Mouse (Mus musculus): ENCODE data around the gene Lonrf2. TPM values are rescaled to one million over a fixed set of nuclear protein-coding genes. Genes with fewer than 3 reads are reported as not detected.

Lonrf2 gene
- polyA plus RNA-seq, 1 experiment from 2014 or later = 1.4 TPM

GRCm38 (mm10) chr1:38834899-38835298, 1.6 kb downstream of the Lonrf2 start:
- Histone ChIP-seq H3K9me3 (no peaks in the 10 kb centered on the region), H3K27ac (no peak overlapping the region), H3K4me2 (peak overlapping the region; percentile 99), H3K9ac (no peak overlapping the region), H3K36me3 (no peaks in the 10 kb centered on the region), H3K27me3 (replicated peaks) (peaks cover 17% of the 10 kb centered on the region), H3K4me1 (peaks cover 3% of the 10 kb centered on the region), H3K4me3 (replicated peaks) (peak overlapping the region; percentile 59; the same call in 1 of the 2 replicates)
- ATAC-seq (ENCODE audit: insufficient read depth, low FRiP score, low read depth) = no peak
- WGBS = 46% methylated on average over 3 of the region's 3 CpGs

- Histone ChIP-seq H3K9ac (no peak overlapping the region), H3K36me3 (no peaks in the 10 kb centered on the region), H3K9me3 (no peaks in the 10 kb centered on the region), H3K4me3 (replicated peaks) (no peak overlapping the region), H3K4me1 (no peaks in the 10 kb centered on the region), H3K27me3 (replicated peaks) (no peaks in the 10 kb centered on the region), H3K4me2 (no peak overlapping the region), H3K27ac (no peak overlapping the region)
- ATAC-seq (ENCODE audit: insufficient read depth, low FRiP score, low read depth) = no peak
- 80% methylated on average over 2 of the region's 2 CpGs for WGBS
Observed at GRCm38 (mm10) chr1:38824926-38825325, 11.6 kb downstream of the Lonrf2 start.

DNA sequence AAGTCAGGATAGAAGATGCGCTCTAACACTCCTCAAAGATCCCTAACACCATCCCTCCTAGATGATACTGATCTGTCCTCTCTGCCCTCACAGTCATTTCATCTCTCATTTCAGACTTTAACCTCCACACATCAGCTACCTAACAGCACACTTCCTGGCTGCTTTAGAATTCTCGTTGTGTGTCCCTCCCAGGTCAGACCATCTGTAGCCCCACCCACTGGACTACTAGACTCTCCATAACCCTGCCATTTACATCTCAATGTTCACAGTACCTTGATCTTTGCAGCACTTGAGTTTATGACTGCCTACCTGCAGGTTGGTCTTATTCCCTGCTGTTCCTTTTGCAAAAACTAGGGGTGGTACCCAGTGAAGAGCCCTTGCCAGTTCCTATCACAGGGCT, 12.7 kb downstream of the Lonrf2 start:
- H3K4me3 ChIP-seq (replicated peaks) = no peak overlapping the region
- H3K4me1 ChIP-seq = no peaks in the 10 kb centered on the region
- no peak for ATAC-seq (ENCODE audit: insufficient read depth, low FRiP score, low read depth)
- H3K27ac ChIP-seq = no peak overlapping the region
- H3K9ac ChIP-seq = no peak overlapping the region
- 74% methylated on average over 2 of the region's 2 CpGs for WGBS
- no peak overlapping the region for H3K4me2 ChIP-seq
- no peaks in the 10 kb centered on the region for H3K27me3 ChIP-seq (replicated peaks)
- no peaks in the 10 kb centered on the region for H3K9me3 ChIP-seq
- no peaks in the 10 kb centered on the region for H3K36me3 ChIP-seq

DNA sequence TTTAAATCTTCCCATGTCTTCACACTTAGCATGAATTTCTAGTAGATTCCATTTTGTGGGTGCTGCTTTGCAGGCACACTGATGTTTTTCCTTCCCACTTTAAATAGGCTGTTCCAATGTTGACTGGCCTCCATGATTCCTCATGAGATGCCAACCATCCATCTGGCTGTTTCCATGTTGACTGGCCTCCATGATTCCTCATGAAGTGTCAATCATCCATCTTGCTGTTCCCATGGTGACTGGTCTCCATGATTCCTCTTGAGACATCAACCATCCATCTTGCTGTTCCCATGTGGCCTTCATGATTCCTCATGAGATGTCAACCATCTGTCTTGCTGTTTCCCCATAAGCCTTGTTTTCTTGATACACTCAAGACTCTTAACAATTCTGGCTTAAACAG, 16.8 kb downstream of the Lonrf2 start:
- Histone ChIP-seq H3K4me1 (no peaks in the 10 kb centered on the region), H3K4me3 (replicated peaks) (no peak overlapping the region), H3K4me2 (no peak overlapping the region), H3K36me3 (no peaks in the 10 kb centered on the region), H3K27ac (no peak overlapping the region), H3K9ac (no peak overlapping the region), H3K27me3 (replicated peaks) (no peaks in the 10 kb centered on the region), H3K9me3 (no peaks in the 10 kb centered on the region)
- no peak for ATAC-seq (ENCODE audit: insufficient read depth, low FRiP score, low read depth)

DNA sequence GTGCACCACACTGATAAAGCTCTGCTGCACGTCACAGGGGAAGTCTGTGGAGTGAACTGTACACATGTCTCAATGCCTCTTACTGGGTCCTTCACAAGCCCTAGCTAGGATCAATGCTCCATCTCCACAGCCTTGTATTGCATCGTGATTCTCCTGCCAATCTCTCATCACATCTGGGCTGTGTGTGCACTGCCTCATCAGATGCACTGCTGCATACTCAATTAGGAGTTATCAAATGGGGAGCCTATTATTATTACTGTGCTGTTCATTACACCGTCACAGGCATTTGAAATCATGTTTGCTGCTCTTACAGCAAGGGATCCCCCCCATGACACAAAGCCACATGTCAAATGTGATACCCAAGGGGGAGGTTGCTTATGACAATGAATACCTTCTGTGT, 18.8 kb downstream of the Lonrf2 start:
- Histone ChIP-seq H3K9me3 (no peaks in the 10 kb centered on the region), H3K9ac (no peak overlapping the region), H3K27me3 (replicated peaks) (no peaks in the 10 kb centered on the region), H3K4me3 (replicated peaks) (no peak overlapping the region), H3K4me1 (no peaks in the 10 kb centered on the region), H3K4me2 (no peak overlapping the region), H3K27ac (no peak overlapping the region), H3K36me3 (no peaks in the 10 kb centered on the region)
- 84% methylated on average over 3 of the region's 3 CpGs for WGBS
- ATAC-seq (ENCODE audit: insufficient read depth, low FRiP score, low read depth) = no peak

DNA sequence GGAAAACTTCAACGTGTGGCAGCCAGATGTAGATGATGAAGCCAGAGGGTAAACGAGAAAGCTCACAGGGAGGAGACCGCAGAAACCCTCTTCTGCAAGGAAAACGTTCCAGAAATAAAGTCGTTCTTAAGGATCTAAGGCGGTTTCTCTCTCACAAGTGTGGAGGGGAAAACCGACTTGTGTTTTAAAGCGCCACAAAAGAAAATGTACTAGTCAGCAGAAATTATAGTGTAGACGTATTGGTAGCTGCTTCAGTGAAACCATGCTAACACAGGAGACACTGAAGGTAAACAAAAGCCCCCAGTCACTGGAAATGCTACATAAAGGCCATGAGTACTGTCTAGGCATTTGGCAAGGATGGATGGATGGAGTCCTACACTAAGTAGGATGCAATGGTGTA, 19.2 kb downstream of the Lonrf2 start:
- Histone ChIP-seq H3K4me3 (replicated peaks) (no peak overlapping the region), H3K27me3 (replicated peaks) (no peaks in the 10 kb centered on the region), H3K9ac (no peak overlapping the region), H3K9me3 (no peaks in the 10 kb centered on the region), H3K27ac (no peak overlapping the region), H3K4me1 (no peaks in the 10 kb centered on the region), H3K36me3 (no peaks in the 10 kb centered on the region), H3K4me2 (no peak overlapping the region)
- WGBS = 68% methylated on average over 9 of the region's 9 CpGs
- no peak for ATAC-seq (ENCODE audit: insufficient read depth, low FRiP score, low read depth)

DNA sequence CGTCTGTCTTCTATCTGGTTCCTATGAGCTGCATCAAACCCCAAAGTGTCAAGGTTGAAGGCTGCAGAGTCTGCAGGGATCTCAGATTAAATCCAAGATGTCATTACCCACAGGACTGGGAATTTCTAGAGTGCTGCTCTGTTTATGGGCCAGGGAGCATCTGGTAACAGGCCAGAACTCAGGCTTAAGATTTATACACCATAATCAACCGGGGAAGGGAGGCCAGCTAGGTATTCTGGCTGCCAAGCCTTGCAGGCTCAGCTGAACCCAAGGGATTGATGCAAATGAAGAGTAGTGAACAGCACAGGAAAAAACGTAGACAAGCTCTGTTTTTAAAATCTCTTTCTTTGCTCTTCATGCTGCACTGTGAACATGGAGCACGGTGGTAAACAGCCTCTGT, 20.2 kb downstream of the Lonrf2 start:
- H3K36me3 ChIP-seq = no peaks in the 10 kb centered on the region
- H3K27me3 ChIP-seq (replicated peaks) = no peaks in the 10 kb centered on the region
- 46% methylated on average over 4 of the region's 4 CpGs for WGBS
- no peak overlapping the region for H3K27ac ChIP-seq
- no peaks in the 10 kb centered on the region for H3K9me3 ChIP-seq
- no peak overlapping the region for H3K4me3 ChIP-seq (replicated peaks)
- no peak for ATAC-seq (ENCODE audit: insufficient read depth, low FRiP score, low read depth)
- H3K9ac ChIP-seq = no peak overlapping the region
- H3K4me1 ChIP-seq = no peaks in the 10 kb centered on the region
- no peak overlapping the region for H3K4me2 ChIP-seq

GRCm38 (mm10) chr1:38807121-38807520, 29.4 kb downstream of the Lonrf2 start:
- Histone ChIP-seq H3K27ac (no peak overlapping the region), H3K36me3 (no peaks in the 10 kb centered on the region), H3K4me1 (no peaks in the 10 kb centered on the region), H3K4me2 (no peak overlapping the region), H3K9me3 (no peaks in the 10 kb centered on the region), H3K27me3 (replicated peaks) (no peaks in the 10 kb centered on the region), H3K4me3 (replicated peaks) (no peak overlapping the region), H3K9ac (no peak overlapping the region)
- WGBS = 90% methylated on average over 4 of the region's 4 CpGs
- ATAC-seq (ENCODE audit: insufficient read depth, low FRiP score, low read depth) = no peak

DNA sequence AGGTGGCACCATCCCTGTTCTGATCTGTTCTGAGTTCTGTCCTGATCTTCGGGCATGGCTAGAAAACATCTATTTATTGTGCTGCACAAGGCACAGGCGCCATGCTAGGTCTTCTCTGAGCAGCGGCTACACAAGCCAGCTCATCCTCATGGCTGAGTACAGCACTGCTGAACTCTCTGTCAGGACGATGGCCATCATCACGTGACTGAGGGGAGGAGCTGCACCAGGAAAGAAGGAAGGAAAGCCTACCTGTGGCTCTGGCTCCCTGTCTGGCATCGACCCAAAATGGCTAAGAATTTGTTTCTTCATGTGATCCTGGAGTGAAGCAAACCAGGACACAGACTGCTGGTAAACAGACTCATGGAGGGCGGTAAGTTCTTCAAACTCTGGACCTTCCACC, 36.1 kb downstream of the Lonrf2 start:
- Histone ChIP-seq H3K27ac (no peak overlapping the region), H3K4me1 (no peaks in the 10 kb centered on the region), H3K9me3 (no peaks in the 10 kb centered on the region), H3K9ac (no peak overlapping the region), H3K4me2 (no peak overlapping the region), H3K4me3 (replicated peaks) (no peak overlapping the region), H3K36me3 (no peaks in the 10 kb centered on the region), H3K27me3 (replicated peaks) (no peaks in the 10 kb centered on the region)
- WGBS = 75% methylated on average over 7 of the region's 7 CpGs
- ATAC-seq (ENCODE audit: insufficient read depth, low FRiP score, low read depth) = no peak

DNA sequence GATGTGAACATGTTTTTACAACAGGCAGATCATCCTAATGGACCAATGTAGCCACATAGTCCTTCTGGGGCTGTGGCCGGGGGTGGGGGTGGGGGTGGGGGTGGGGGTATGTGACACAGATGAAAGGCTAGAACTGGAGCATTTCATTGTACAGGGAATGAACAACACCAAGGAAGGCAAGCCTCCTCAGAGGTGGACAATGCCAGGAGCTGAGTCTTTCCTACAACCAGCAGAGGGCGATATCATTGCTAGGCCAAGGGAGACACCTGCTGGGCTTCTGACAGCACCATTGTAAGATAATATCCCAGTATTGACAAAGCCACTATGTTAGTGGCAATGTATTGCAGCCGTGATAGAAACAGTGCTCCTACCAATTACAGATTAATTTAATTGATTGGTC, 37.2 kb downstream of the Lonrf2 start:
- Histone ChIP-seq H3K9ac (no peak overlapping the region), H3K27ac (no peak overlapping the region), H3K4me1 (no peaks in the 10 kb centered on the region), H3K9me3 (no peaks in the 10 kb centered on the region), H3K27me3 (replicated peaks) (no peaks in the 10 kb centered on the region), H3K4me2 (no peak overlapping the region), H3K36me3 (no peaks in the 10 kb centered on the region), H3K4me3 (replicated peaks) (no peak overlapping the region)
- ATAC-seq (ENCODE audit: insufficient read depth, low FRiP score, low read depth) = no peak
- 31% methylated on average over 3 of the region's 3 CpGs for WGBS

- Histone ChIP-seq H3K4me2 (no peak overlapping the region), H3K36me3 (no peaks in the 10 kb centered on the region), H3K27ac (no peak overlapping the region), H3K27me3 (replicated peaks) (no peaks in the 10 kb centered on the region), H3K4me1 (no peaks in the 10 kb centered on the region), H3K4me3 (replicated peaks) (no peak overlapping the region), H3K9me3 (no peaks in the 10 kb centered on the region), H3K9ac (no peak overlapping the region)
- 74% methylated on average over 6 of the region's 6 CpGs for WGBS
- no peak for ATAC-seq (ENCODE audit: insufficient read depth, low FRiP score, low read depth)
Observed at GRCm38 (mm10) chr1:38796936-38797335, 39.6 kb downstream of the Lonrf2 start.

- Histone ChIP-seq H3K9ac (no peak overlapping the region), H3K27ac (no peak overlapping the region), H3K4me2 (no peak overlapping the region), H3K4me3 (replicated peaks) (no peak overlapping the region), H3K9me3 (no peaks in the 10 kb centered on the region), H3K4me1 (no peaks in the 10 kb centered on the region), H3K27me3 (replicated peaks) (no peaks in the 10 kb centered on the region), H3K36me3 (no peaks in the 10 kb centered on the region)
- WGBS = 66% methylated on average over 5 of the region's 5 CpGs
- no peak for ATAC-seq (ENCODE audit: insufficient read depth, low FRiP score, low read depth)
Observed at GRCm38 (mm10) chr1:38795496-38795895, 41.0 kb downstream of the Lonrf2 start.

DNA sequence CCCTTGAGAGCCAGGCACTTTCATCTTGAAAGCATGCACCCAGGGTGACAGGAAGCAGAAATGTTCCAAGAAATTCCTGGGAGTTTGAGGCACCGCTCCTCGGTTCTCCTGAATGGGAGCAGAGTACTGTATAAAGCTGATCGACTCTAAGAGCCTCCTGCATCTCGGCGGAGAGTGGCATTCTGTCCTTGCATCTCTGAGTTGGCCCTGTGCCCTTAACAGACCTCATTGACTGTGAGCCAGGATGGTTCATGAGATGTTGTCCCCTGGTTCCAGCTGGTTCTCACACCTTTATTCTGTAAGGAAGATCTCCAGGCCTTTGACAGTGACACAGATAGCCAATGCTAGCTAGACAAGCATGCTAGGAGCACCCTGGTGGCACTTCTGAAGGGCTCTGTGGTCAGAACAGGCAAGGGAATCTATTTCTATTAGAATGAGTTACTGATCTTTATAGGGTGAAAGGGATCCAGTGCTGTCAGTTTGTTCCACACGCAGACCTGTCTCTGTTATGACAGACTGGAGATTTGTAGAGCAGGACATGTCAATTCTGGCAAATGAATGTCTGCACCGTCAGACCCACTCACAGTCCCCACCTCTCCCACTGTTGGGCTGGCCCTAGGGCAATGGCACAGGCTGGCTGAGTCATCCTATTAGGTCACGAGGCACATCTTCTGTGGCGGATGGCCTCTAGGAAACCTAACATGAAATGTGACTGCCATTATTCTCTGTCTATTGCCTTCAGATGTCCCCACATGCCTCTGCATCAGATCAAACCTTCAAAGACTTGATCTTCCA, 45.3 kb downstream of the Lonrf2 start:
- no peaks in the 10 kb centered on the region for H3K36me3 ChIP-seq
- H3K4me2 ChIP-seq = no peak overlapping the region
- H3K4me3 ChIP-seq (replicated peaks) = no peak overlapping the region
- WGBS = 79% methylated on average over 9 of the region's 9 CpGs
- H3K27me3 ChIP-seq (replicated peaks) = no peaks in the 10 kb centered on the region
- H3K9ac ChIP-seq = no peak overlapping the region
- H3K4me1 ChIP-seq = no peaks in the 10 kb centered on the region
- H3K27ac ChIP-seq = no peak overlapping the region
- no peak for ATAC-seq (ENCODE audit: insufficient read depth, low FRiP score, low read depth)
- H3K9me3 ChIP-seq = no peaks in the 10 kb centered on the region
